Mouse (Mus musculus): Measurements from ENCODE around the gene Kcnh4.

GRCm38 (mm10) chr11:100766726-100767125, 7.0 kb upstream of the Kcnh4 start:
- TF ChIP-seq GATA1 (IDR thresholded peaks at IDR 0.05; ENCODE audit: borderline replicate concordance, low read length) (no peak), POLR2AphosphoS5 (IDR thresholded peaks at IDR 0.05; ENCODE audit: insufficient replicate concordance, low read depth, low read length) (no peak), CTCF (IDR thresholded peaks at IDR 0.05; ENCODE audit: low read depth, low read length) (no peak), GATA2 (IDR thresholded peaks at IDR 0.05; ENCODE audit: borderline replicate concordance, low read depth, low read length) (no peak)

Data from G1E (cell line).